Mouse (Mus musculus) thymus, postnatal 0 days (tissue): ENCODE data around the gene Gm12355. TPM values are rescaled to one million over a fixed set of nuclear protein-coding genes. Genes with fewer than 3 reads are reported as not detected.

ENCODE experiments used
- DNase-seq: peaks from one replicate; pipeline ENCODE4 v3.0.0-alpha.2; 2015; ENCODE audit warnings: low spot score
- polyA plus RNA-seq: library from polyadenylated mRNA; unstranded; fragments of >200 nt; fragmentation: Nextera tagmentation; extraction: Ambion mirVana; gene quantifications from 2 replicates; pipeline ENCODE4 v1.2.1, GENCODE M21; 2015

The Gm12355 gene
- polyA plus RNA-seq, 1 experiment from 2014 or later, result 0.78 TPM

GRCm38 (mm10) chr11:98582551-98583264 is 42.8 kb downstream of the Gm12355 start:
- DNase-seq, result no peak

- no peak for DNase-seq
Observed at GRCm38 (mm10) chr11:98582030-98582388, 43.5 kb downstream of the Gm12355 start.

- no peak for DNase-seq
Observed at GRCm38 (mm10) chr11:98581286-98582029, 44.0 kb downstream of the Gm12355 start.

GRCm38 (mm10) chr11:98580301-98581121 is 45.0 kb downstream of the Gm12355 start:
- no peak for DNase-seq

GRCm38 (mm10) chr11:98577776-98578175 is 47.7 kb downstream of the Gm12355 start:
- no peak for DNase-seq

Other genes starting within 250 kb of the Gm12355 start
- 0.22 TPM in 1 of 2 replicates, not detected in the other for gene Tcap, start 241.8 kb downstream of the Gm12355 start, polyA plus RNA-seq
- gene Pnmt, start 239.2 kb downstream of the Gm12355 start, polyA plus RNA-seq, result 0.94 and 1.0 TPM in 2 replicates
- 12.1 and 12.7 TPM in 2 replicates for gene Pgap3, start 225.2 kb downstream of the Gm12355 start, polyA plus RNA-seq
- 2.5 and 3.1 TPM in 2 replicates for gene Erbb2, start 213.2 kb downstream of the Gm12355 start, polyA plus RNA-seq
- gene Mien1, start 186.7 kb downstream of the Gm12355 start, polyA plus RNA-seq, result 227 and 241 TPM in 2 replicates
- gene Grb7, start 179.3 kb downstream of the Gm12355 start, polyA plus RNA-seq, result 3.7 and 4.5 TPM in 2 replicates
- gene Ikzf3, start 79.6 kb downstream of the Gm12355 start, polyA plus RNA-seq, result 42.6 and 59.5 TPM in 2 replicates
- 2.3 and 2.4 TPM in 2 replicates for gene Zpbp2, start 74.6 kb downstream of the Gm12355 start, polyA plus RNA-seq
- gene Ormdl3, start 38.3 kb downstream of the Gm12355 start, polyA plus RNA-seq, result 37.6 and 38.5 TPM in 2 replicates
- gene Lrrc3c, start 27.4 kb downstream of the Gm12355 start, polyA plus RNA-seq, result not detected in 2 replicates
- gene Gsdma3, start 699 bp upstream of the Gm12355 start, polyA plus RNA-seq, result 0.26 and 0.42 TPM in 2 replicates
- 0.65 and 1.1 TPM in 2 replicates for gene Gsdma2, start 21.1 kb upstream of the Gm12355 start, polyA plus RNA-seq
- 0.49 and 0.80 TPM in 2 replicates for gene Gsdma, start 38.7 kb upstream of the Gm12355 start, polyA plus RNA-seq
- 211 and 224 TPM in 2 replicates for gene Psmd3, start 56.9 kb upstream of the Gm12355 start, polyA plus RNA-seq
- gene Csf3, start 75.6 kb upstream of the Gm12355 start, polyA plus RNA-seq, result not detected in 2 replicates
- 48.3 and 48.5 TPM in 2 replicates for gene Med24, start 103.8 kb upstream of the Gm12355 start, polyA plus RNA-seq
- 7.3 and 9.1 TPM in 2 replicates for gene Thra, start 115.0 kb upstream of the Gm12355 start, polyA plus RNA-seq
- gene Nr1d1, start 149.7 kb upstream of the Gm12355 start, polyA plus RNA-seq, result 2.6 and 3.0 TPM in 2 replicates
- 14.4 and 20.4 TPM in 2 replicates for gene Msl1, start 169.9 kb upstream of the Gm12355 start, polyA plus RNA-seq
- 21.8 and 23.8 TPM in 2 replicates for gene Casc3, start 179.2 kb upstream of the Gm12355 start, polyA plus RNA-seq
- 0.86 and 1.1 TPM in 2 replicates for gene Rapgefl1, start 211.1 kb upstream of the Gm12355 start, polyA plus RNA-seq
- gene Wipf2, start 238.0 kb upstream of the Gm12355 start, polyA plus RNA-seq, result 5.6 and 7.5 TPM in 2 replicates